Mouse (Mus musculus) adrenal gland, adult 2 months (tissue): ENCODE results near the gene Ascl2. TPM values are rescaled to one million over a fixed set of nuclear protein-coding genes. Genes with fewer than 3 reads are reported as not detected.
A peak's percentile ranks its signal among the peaks of the same experiment; 100 is the strongest.

Experiments used
- DNase-seq: peaks from one replicate; pipeline ENCODE4 v3.0.0; 2021
- polyA plus RNA-seq: library from polyadenylated mRNA; depleted of rRNA; stranded (reverse); fragments of >200 nt; gene quantifications from 2 replicates; pipeline ENCODE4 v1.2.3, GENCODE M21; 2012
- total RNA-seq, 2 experiments: library from RNA; stranded (reverse); gene quantifications; 2 replicates each; pipeline ENCODE4 v1.2.3; 2021

Gene Ascl2
- total and polyA plus RNA-seq, 3 experiments: 0.17 to 3.8 (median 0.35) TPM

- DNase-seq: peak; percentile 49
These were observed 33.6 kb upstream of the Ascl2 start for GRCm38 (mm10) chr7:143002679-143003078.

GRCm38 (mm10) chr7:142997403-142998150, 28.5 kb upstream of the Ascl2 start:
- DNase-seq: no peak

GRCm38 (mm10) chr7:142996998-142997397, 27.9 kb upstream of the Ascl2 start:
- no peak for DNase-seq

GRCm38 (mm10) chr7:142995630-142996338, 26.7 kb upstream of the Ascl2 start:
- no peak for DNase-seq

- no peak for DNase-seq
These were observed 25.9 kb upstream of the Ascl2 start for GRCm38 (mm10) chr7:142995004-142995403.

GRCm38 (mm10) chr7:142987718-142988117, 18.7 kb upstream of the Ascl2 start:
- no peak for DNase-seq

GRCm38 (mm10) chr7:142985146-142985545, 16.1 kb upstream of the Ascl2 start:
- DNase-seq: no peak

- no peak for DNase-seq
These were observed 12.8 kb upstream of the Ascl2 start for GRCm38 (mm10) chr7:142981908-142982307.

GRCm38 (mm10) chr7:142967884-142968808, 918 bp downstream of the Ascl2 start:
- DNase-seq: peak; percentile 81

- DNase-seq: peak; percentile 91
These were observed 1.6 kb downstream of the Ascl2 start for GRCm38 (mm10) chr7:142967414-142967883.

- DNase-seq: no peak
These were observed 9.3 kb downstream of the Ascl2 start for GRCm38 (mm10) chr7:142959752-142960151.

- no peak for DNase-seq
These were observed 10.2 kb downstream of the Ascl2 start for GRCm38 (mm10) chr7:142958817-142959216.

GRCm38 (mm10) chr7:142956018-142956417, 13.0 kb downstream of the Ascl2 start:
- DNase-seq: no peak

- DNase-seq: no peak
These were observed 19.5 kb downstream of the Ascl2 start for GRCm38 (mm10) chr7:142949568-142949967.

GRCm38 (mm10) chr7:142937631-142938030, 31.4 kb downstream of the Ascl2 start:
- DNase-seq: no peak

GRCm38 (mm10) chr7:142935708-142936107, 33.4 kb downstream of the Ascl2 start:
- no peak for DNase-seq

GRCm38 (mm10) chr7:142932469-142932868, 36.6 kb downstream of the Ascl2 start:
- no peak for DNase-seq

- DNase-seq: no peak
These were observed 38.0 kb downstream of the Ascl2 start, which contains the start of gene Th for GRCm38 (mm10) chr7:142931028-142931427. TSS of gene Th (minus strand) at chr7:142931128.

GRCm38 (mm10) chr7:142929516-142929915, 39.5 kb downstream of the Ascl2 start:
- DNase-seq: no peak

GRCm38 (mm10) chr7:142927293-142927692, 41.8 kb downstream of the Ascl2 start:
- DNase-seq: no peak

GRCm38 (mm10) chr7:142918641-142919628, 50.1 kb downstream of the Ascl2 start:
- peak; percentile 85 for DNase-seq
